Mouse (Mus musculus) midbrain, embryonic 14.5 days (tissue): ENCODE data around the gene Uvrag. TPM values are rescaled to one million over a fixed set of nuclear protein-coding genes. Genes with fewer than 3 reads are reported as not detected.
A peak's percentile ranks its signal among the peaks of the same experiment; 100 is the strongest.

ENCODE experiments used
- ATAC-seq: fragments of 200-750 bp; cut with Nextera tagmentation; 2 replicates; pipeline ENCODE4 v1.8.0; 2017; ENCODE audit warnings: moderate number of reproducible peaks, moderate library complexity; ENCODE audit not compliant: low FRiP score, low TSS enrichment
- DNase-seq: peaks from one replicate; pipeline ENCODE4 v3.0.0-alpha.2; 2015
- H3K27ac ChIP-seq: fragments of 300-500 bp; sonication (generic); replicated peaks from 2 replicates; pipeline ENCODE4 v1.5.1; 2014; ENCODE audit warnings: mild to moderate bottlenecking, low read depth, low read length, moderate library complexity
- H3K27me3 ChIP-seq: fragments of 300-500 bp; sonication (generic); 2 replicates; pipeline ENCODE4 v1.6.1; 2014; ENCODE audit warnings: low read length, control low read depth, mixed read lengths; ENCODE audit not compliant: control insufficient read depth, insufficient read depth
- H3K36me3 ChIP-seq: fragments of 300-500 bp; sonication (generic); 2 replicates; pipeline ENCODE4 v1.6.1; 2014; ENCODE audit warnings: low read length, control low read depth; ENCODE audit not compliant: control insufficient read depth, insufficient read depth
- H3K4me1 ChIP-seq: fragments of 300-500 bp; sonication (generic); 2 replicates; pipeline ENCODE4 v1.6.1; 2014; ENCODE audit warnings: mild to moderate bottlenecking, antibody characterized with exemption, low read length, control low read depth; ENCODE audit not compliant: control insufficient read depth, insufficient read depth
- H3K4me2 ChIP-seq: fragments of 300-500 bp; sonication (generic); 2 replicates; pipeline ENCODE4 v1.6.1; 2014; ENCODE audit warnings: mild to moderate bottlenecking, low read length, moderate library complexity
- H3K4me3 ChIP-seq: fragments of 300-500 bp; sonication (generic); replicated peaks from 2 replicates; pipeline ENCODE4 v1.5.1; 2014; ENCODE audit warnings: low read depth, low read length
- H3K9ac ChIP-seq: fragments of 300-500 bp; sonication (generic); replicated peaks from 2 replicates; pipeline ENCODE4 v1.6.1; 2014; ENCODE audit warnings: mild to moderate bottlenecking, low read length, moderate library complexity
- H3K9me3 ChIP-seq: fragments of 300-500 bp; sonication (generic); 2 replicates; pipeline ENCODE4 v1.6.1; 2016; ENCODE audit warnings: low read length, control low read depth, mixed read lengths; ENCODE audit not compliant: control insufficient read depth
- WGBS: fragments of 180-500 bp; shearing (Covaris S2); extraction: QIAGEN DNeasy Blood & Tissue Kit; methylation state at CpG from one replicate; pipeline ENCODE4 v1.1.7; 2014; 5-methylcytosine and 5-hydroxymethylcytosine counted together
- polyA plus RNA-seq: library from polyadenylated mRNA; unstranded; fragments of >200 nt; fragmentation: Nextera tagmentation; extraction: Ambion mirVana; gene quantifications from 2 replicates; pipeline ENCODE4 v1.2.1, GENCODE M21; 2014

Gene Uvrag
- polyA plus RNA-seq, 1 experiment from 2014 or later: 21.0 TPM

DNA sequence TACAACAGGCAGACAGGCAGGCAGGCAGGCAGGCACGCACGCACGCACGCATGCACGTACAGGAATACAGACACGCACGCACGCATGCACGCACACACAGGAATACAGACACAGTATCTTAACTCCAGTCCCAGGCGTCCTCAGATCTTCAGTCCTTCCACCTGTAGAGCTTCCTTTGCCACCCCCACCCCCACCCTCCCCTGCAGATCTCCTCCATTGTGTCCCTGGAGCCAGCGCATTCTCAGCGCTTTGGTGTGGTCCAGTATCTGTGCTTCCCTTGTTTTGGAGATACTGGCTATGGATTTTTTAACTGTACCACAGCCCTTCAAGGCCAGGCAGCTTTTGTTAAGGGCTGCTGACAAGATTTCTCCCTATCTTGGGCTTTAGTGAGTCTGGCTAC lies 267.6 kb downstream of the Uvrag start:
- Histone ChIP-seq H3K36me3 (no peaks in the 10 kb centered on the region), H3K4me2 (no peak overlapping the region), H3K27ac (no peak overlapping the region), H3K9ac (no peak overlapping the region), H3K27me3 (no peaks in the 10 kb centered on the region), H3K4me1 (peaks cover 14% of the 10 kb centered on the region), H3K4me3 (no peak overlapping the region), H3K9me3 (no peaks in the 10 kb centered on the region)
- ATAC-seq (no peak), DNase-seq (no peak)
- WGBS: 81% methylated on average over 12 of the region's 12 CpGs

GRCm38 (mm10) chr7:98871882-98872281 lies 269.1 kb downstream of the Uvrag start:
- H3K4me2 ChIP-seq: no peak overlapping the region
- H3K36me3 ChIP-seq: no peaks in the 10 kb centered on the region
- no peak overlapping the region for H3K4me3 ChIP-seq
- ATAC-seq (no peak), DNase-seq (no peak)
- no peaks in the 10 kb centered on the region for H3K27me3 ChIP-seq
- H3K9me3 ChIP-seq: no peaks in the 10 kb centered on the region
- peaks cover 10% of the 10 kb centered on the region; the same call in 1 of the 2 replicates for H3K4me1 ChIP-seq
- no peak overlapping the region for H3K27ac ChIP-seq
- no peak overlapping the region for H3K9ac ChIP-seq
- 84% methylated on average over 12 of the region's 12 CpGs for WGBS

DNA sequence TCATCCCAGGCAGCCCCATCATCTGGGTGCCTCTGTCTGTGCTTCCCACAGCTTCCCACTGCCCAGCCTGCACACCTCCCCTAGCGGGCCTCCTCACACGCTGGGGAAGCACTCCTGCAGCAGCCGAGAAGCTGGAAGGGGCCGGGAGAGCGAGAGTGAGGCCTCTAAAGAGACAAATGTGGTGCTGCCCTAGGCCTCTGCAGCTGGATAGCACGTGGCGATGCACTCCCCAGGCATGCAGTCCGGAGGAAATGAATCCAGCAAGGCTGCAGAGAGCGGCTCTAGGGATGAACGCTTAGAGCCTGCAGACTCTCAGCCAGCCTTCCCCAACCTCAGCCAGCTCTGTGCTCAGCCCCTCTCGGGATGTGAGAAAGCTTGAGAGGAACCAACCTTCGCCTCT lies 270.1 kb downstream of the Uvrag start:
- Histone ChIP-seq H3K9me3 (no peaks in the 10 kb centered on the region), H3K27ac (no peak overlapping the region), H3K27me3 (no peaks in the 10 kb centered on the region), H3K4me3 (no peak overlapping the region), H3K9ac (no peak overlapping the region), H3K4me1 (peaks cover 4% of the 10 kb centered on the region; the same call in 1 of the 2 replicates), H3K36me3 (no peaks in the 10 kb centered on the region), H3K4me2 (no peak overlapping the region)
- DNase-seq (no peak), ATAC-seq (no peak)
- WGBS: 23% methylated on average over 12 of the region's 12 CpGs

DNA sequence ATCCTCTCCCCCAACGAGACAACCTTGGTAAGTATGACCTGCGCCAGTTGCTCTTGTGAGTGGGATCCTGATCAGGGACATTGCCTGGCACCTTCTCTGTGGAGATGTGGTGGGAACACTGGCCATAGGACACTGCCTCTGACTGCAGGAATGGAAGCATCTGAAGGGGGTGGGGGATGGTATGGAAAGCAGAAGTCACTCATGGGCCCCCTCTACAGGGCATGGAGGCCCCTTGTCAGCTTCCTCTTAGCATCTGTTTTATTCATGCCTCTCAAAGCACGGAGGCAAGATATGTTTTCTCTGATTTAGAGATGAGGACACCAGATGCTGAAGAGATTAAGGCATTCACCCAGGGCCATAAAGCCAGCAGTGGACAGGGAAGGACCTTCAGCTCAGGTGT lies 271.9 kb downstream of the Uvrag start:
- Histone ChIP-seq H3K27ac (no peak overlapping the region), H3K27me3 (no peaks in the 10 kb centered on the region), H3K36me3 (no peaks in the 10 kb centered on the region), H3K9me3 (no peaks in the 10 kb centered on the region), H3K4me1 (no peaks in the 10 kb centered on the region), H3K4me2 (no peak overlapping the region), H3K9ac (no peak overlapping the region), H3K4me3 (no peak overlapping the region)
- DNase-seq (no peak), ATAC-seq (no peak)
- 68% methylated on average over 3 of the region's 3 CpGs for WGBS

DNA sequence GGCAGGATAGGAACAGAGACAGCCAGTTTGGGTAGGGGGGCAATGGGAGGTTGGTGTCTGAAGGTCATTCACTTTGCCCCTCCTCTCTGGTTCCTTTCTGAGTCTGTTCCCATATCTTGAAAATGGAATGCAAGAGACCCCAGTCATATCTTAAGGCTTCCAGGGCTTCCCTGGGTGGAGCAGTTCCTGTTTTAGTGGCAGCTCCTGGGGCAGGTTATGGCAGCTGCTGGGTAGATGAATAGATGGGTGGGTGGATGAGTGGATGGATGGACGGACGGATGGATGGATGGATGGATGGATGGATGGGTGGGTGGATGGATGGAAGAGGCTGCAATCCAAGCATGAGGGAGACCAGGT lies 273.2 kb downstream of the Uvrag start:
- ATAC-seq: no peak
- no peak for DNase-seq
- Histone ChIP-seq H3K9me3 (no peaks in the 10 kb centered on the region), H3K9ac (no peak overlapping the region), H3K27me3 (no peaks in the 10 kb centered on the region), H3K4me3 (no peak overlapping the region), H3K4me2 (no peak overlapping the region), H3K36me3 (no peaks in the 10 kb centered on the region), H3K4me1 (no peaks in the 10 kb centered on the region), H3K27ac (no peak overlapping the region)
- WGBS: 85% methylated on average over 2 of the region's 2 CpGs

DNA sequence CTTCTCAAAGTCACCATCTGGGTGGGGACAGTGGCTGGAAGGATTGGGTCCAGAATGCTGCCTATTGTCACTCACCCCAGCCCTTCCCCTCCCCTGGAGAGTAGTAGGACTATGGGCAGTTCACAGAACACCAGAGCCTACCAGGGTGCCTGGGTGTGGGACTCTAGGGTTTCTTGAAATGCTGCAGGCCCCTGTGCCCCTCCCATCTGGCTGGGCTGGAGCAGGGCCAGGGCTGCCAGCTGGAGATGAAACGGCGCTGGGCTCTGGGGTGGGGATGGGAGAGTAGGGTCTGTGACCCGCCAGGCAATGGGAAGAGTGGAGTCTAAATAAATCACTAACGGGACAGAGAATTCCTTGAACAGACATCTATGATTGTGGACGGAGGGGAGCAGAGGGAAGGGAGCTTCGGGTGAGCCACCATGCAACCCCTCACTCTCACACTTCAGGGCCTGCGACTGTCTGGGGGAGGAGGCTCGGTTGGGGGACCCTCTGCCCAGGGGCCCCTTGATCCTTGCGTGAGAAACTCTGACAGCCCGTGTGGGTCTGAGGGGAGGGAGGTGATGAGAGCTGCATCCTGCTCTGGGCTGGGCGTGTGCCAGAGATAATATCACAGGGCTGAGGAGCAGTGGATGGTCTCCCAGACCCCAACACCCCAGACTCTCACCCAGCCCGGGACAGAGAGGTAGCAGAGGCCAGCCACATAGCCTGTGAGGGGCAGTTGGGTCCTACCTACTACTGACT lies 273.7 kb downstream of the Uvrag start:
- Histone ChIP-seq H3K9ac (no peak overlapping the region), H3K27ac (no peak overlapping the region), H3K27me3 (no peaks in the 10 kb centered on the region), H3K4me3 (no peak overlapping the region), H3K4me2 (no peak overlapping the region), H3K4me1 (no peaks in the 10 kb centered on the region), H3K9me3 (no peaks in the 10 kb centered on the region), H3K36me3 (no peaks in the 10 kb centered on the region)
- ATAC-seq (0 out of 2 replicates have a peak, but pooled peaks have one; percentile 29), DNase-seq (peak; percentile 41)
- 34% methylated on average over 12 of the region's 12 CpGs for WGBS

GRCm38 (mm10) chr7:98863969-98864718 lies 276.8 kb downstream of the Uvrag start:
- ATAC-seq (no peak), DNase-seq (no peak)
- H3K9me3 ChIP-seq: no peaks in the 10 kb centered on the region
- H3K27ac ChIP-seq: no peak overlapping the region
- WGBS: 37% methylated on average over 9 of the region's 9 CpGs
- H3K36me3 ChIP-seq: no peaks in the 10 kb centered on the region
- H3K9ac ChIP-seq: no peak overlapping the region
- H3K4me2 ChIP-seq: no peak overlapping the region
- H3K4me1 ChIP-seq: no peaks in the 10 kb centered on the region
- H3K27me3 ChIP-seq: no peaks in the 10 kb centered on the region
- no peak overlapping the region for H3K4me3 ChIP-seq

DNA sequence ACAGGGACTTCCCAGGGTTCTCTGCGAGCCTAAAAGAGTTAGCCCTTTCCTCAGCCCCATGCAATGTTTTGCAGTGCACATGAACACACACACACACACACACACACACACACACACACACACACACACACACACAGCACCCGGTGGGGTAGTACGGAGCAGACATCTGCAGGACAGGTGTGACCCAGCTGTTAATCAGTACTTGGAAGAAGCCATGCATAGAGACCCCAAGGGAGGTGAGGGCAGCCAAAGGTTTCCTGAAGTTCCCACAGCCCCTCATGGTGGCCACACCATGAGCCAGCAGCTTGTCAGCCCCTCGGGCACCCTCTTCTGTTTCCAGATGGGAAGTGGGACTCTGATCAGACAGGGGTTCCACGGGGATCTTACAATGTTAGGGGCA lies 277.9 kb downstream of the Uvrag start:
- Histone ChIP-seq H3K4me1 (no peaks in the 10 kb centered on the region), H3K9me3 (no peaks in the 10 kb centered on the region), H3K36me3 (no peaks in the 10 kb centered on the region), H3K27ac (no peak overlapping the region), H3K27me3 (no peaks in the 10 kb centered on the region), H3K9ac (no peak overlapping the region), H3K4me2 (no peak overlapping the region), H3K4me3 (no peak overlapping the region)
- DNase-seq: no peak
- WGBS: 75% methylated on average over 5 of the region's 5 CpGs
- ATAC-seq: no peak

- WGBS: 76% methylated on average over 2 of the region's 2 CpGs
- H3K4me3 ChIP-seq: no peak overlapping the region
- H3K4me2 ChIP-seq: no peak overlapping the region
- DNase-seq (no peak), ATAC-seq (no peak)
- no peak overlapping the region for H3K27ac ChIP-seq
- H3K27me3 ChIP-seq: no peaks in the 10 kb centered on the region
- H3K9ac ChIP-seq: no peak overlapping the region
- no peaks in the 10 kb centered on the region for H3K9me3 ChIP-seq
- no peaks in the 10 kb centered on the region for H3K4me1 ChIP-seq
- H3K36me3 ChIP-seq: no peaks in the 10 kb centered on the region
Measured at GRCm38 (mm10) chr7:98861002-98861401, 279.9 kb downstream of the Uvrag start.
